Mouse (Mus musculus) ES-Bruce4 (cell line): ENCODE data around the gene Mrps26. TPM values are rescaled to one million over a fixed set of nuclear protein-coding genes. Genes with fewer than 3 reads are reported as not detected.

Experiments used
- H3K27ac ChIP-seq: 2 replicates; pipeline ENCODE4 v1.5.1; 2012; ENCODE audit warnings: low read length, inconsistent platforms; ENCODE audit not compliant: insufficient read depth
- H3K27me3 ChIP-seq: 2 replicates; pipeline ENCODE4 v1.6.1; 2012; ENCODE audit warnings: mild to moderate bottlenecking, low read length, inconsistent platforms; ENCODE audit not compliant: control insufficient read depth, poor library complexity, insufficient read depth, severe bottlenecking
- H3K36me3 ChIP-seq: 2 replicates; pipeline ENCODE4 v1.6.1; 2012; ENCODE audit warnings: inconsistent platforms, mild to moderate bottlenecking, low read length, moderate library complexity; ENCODE audit not compliant: control insufficient read depth, poor library complexity, insufficient read depth, severe bottlenecking
- H3K4me1 ChIP-seq: one replicate; pipeline ENCODE4 v1.8.1; 2011; ENCODE audit warnings: low read length; ENCODE audit not compliant: control insufficient read depth, insufficient read depth
- H3K4me3 ChIP-seq: 2 replicates; pipeline ENCODE4 v1.5.1; 2011; ENCODE audit warnings: low read depth, mild to moderate bottlenecking, low read length
- H3K9ac ChIP-seq: 2 replicates; pipeline ENCODE4 v1.6.1; 2012; ENCODE audit warnings: low read depth, mild to moderate bottlenecking, inconsistent platforms; ENCODE audit not compliant: poor library complexity, severe bottlenecking
- H3K9me3 ChIP-seq: replicated peaks from 2 replicates; pipeline ENCODE4 v1.6.1; 2012; ENCODE audit warnings: mild to moderate bottlenecking, low read length, inconsistent platforms; ENCODE audit not compliant: control insufficient read depth, poor library complexity, insufficient read depth, severe bottlenecking
- CTCF ChIP-seq: IDR thresholded peaks from one replicate; pipeline ENCODE4 v1.8.1; 2011; ENCODE audit warnings: low read depth, low read length
- EP300 ChIP-seq: IDR thresholded peaks from 2 replicates; pipeline ENCODE4 v1.6.1; 2011; ENCODE audit warnings: low read depth, low read length; ENCODE audit not compliant: insufficient read depth
- POLR2A ChIP-seq: IDR thresholded peaks from one replicate; pipeline ENCODE4 v1.8.1; 2011; ENCODE audit warnings: low read length; ENCODE audit not compliant: insufficient read depth
- polyA plus RNA-seq: library from polyadenylated mRNA; stranded (reverse); fragments of >200 nt; gene quantifications from 2 replicates; pipeline ENCODE4 v1.2.4, GENCODE M21; 2011; ENCODE audit warnings: low read depth; ENCODE audit not compliant: missing spikeins, insufficient read depth, insufficient read length

Gene Mrps26
- polyA plus RNA-seq, 1 experiment: 17.0 TPM

GRCm38 (mm10) chr2:130540266-130540665 lies 23.3 kb upstream of the Mrps26 start:
- peaks cover 14% of the 10 kb centered on the region for H3K36me3 ChIP-seq
- no peaks in the 10 kb centered on the region for H3K27me3 ChIP-seq
- no peak overlapping the region for H3K4me3 ChIP-seq
- no peak overlapping the region for H3K27ac ChIP-seq
- H3K9me3 ChIP-seq: no peaks in the 10 kb centered on the region
- no peak for TF ChIP-seq POLR2A
- no peak for TF ChIP-seq EP300
- TF ChIP-seq CTCF: no peak
- H3K9ac ChIP-seq: no peak overlapping the region
- no peaks in the 10 kb centered on the region for H3K4me1 ChIP-seq

- H3K9me3 ChIP-seq: no peaks in the 10 kb centered on the region
- H3K4me1 ChIP-seq: no peaks in the 10 kb centered on the region
- no peak for TF ChIP-seq EP300
- no peak for TF ChIP-seq POLR2A
- no peak for TF ChIP-seq CTCF
These were observed 16.6 kb upstream of the Mrps26 start for GRCm38 (mm10) chr2:130546957-130547356.

GRCm38 (mm10) chr2:130554841-130555240 lies 8.7 kb upstream of the Mrps26 start:
- Histone ChIP-seq H3K27ac (no peak overlapping the region), H3K36me3 (no peaks in the 10 kb centered on the region), H3K9ac (no peak overlapping the region), H3K4me3 (no peak overlapping the region), H3K4me1 (no peaks in the 10 kb centered on the region), H3K9me3 (no peaks in the 10 kb centered on the region), H3K27me3 (no peaks in the 10 kb centered on the region)
- no peak for TF ChIP-seq CTCF
- no peak for TF ChIP-seq EP300
- no peak for TF ChIP-seq POLR2A

More at GRCm38 (mm10) chr2:130546957-130547356, 16.6 kb upstream of the Mrps26 start:
- H3K4me3 ChIP-seq: no peak overlapping the region
- H3K36me3 ChIP-seq: peaks cover 11% of the 10 kb centered on the region
- no peak overlapping the region for H3K9ac ChIP-seq
- no peaks in the 10 kb centered on the region for H3K27me3 ChIP-seq
- no peak overlapping the region for H3K27ac ChIP-seq

- TF ChIP-seq EP300 (no peak), POLR2A (no peak), CTCF (no peak)
- H3K27me3 ChIP-seq: no peaks in the 10 kb centered on the region
- H3K4me1 ChIP-seq: no peaks in the 10 kb centered on the region
- H3K9ac ChIP-seq: no peak overlapping the region
- H3K27ac ChIP-seq: no peak overlapping the region
- no peaks in the 10 kb centered on the region for H3K36me3 ChIP-seq
- no peak overlapping the region for H3K4me3 ChIP-seq
- H3K9me3 ChIP-seq: no peaks in the 10 kb centered on the region
These were observed 7.2 kb upstream of the Mrps26 start for GRCm38 (mm10) chr2:130556292-130556691.

- Histone ChIP-seq H3K36me3 (no peaks in the 10 kb centered on the region), H3K4me3 (no peak overlapping the region), H3K9ac (no peak overlapping the region), H3K27me3 (no peaks in the 10 kb centered on the region), H3K27ac (no peak overlapping the region), H3K9me3 (no peaks in the 10 kb centered on the region), H3K4me1 (no peaks in the 10 kb centered on the region)
- TF ChIP-seq POLR2A: no peak
- no peak for TF ChIP-seq CTCF
- no peak for TF ChIP-seq EP300
These were observed 6.1 kb upstream of the Mrps26 start for GRCm38 (mm10) chr2:130557462-130557861.

- Histone ChIP-seq H3K36me3 (no peaks in the 10 kb centered on the region), H3K27me3 (no peaks in the 10 kb centered on the region), H3K9ac (no peak overlapping the region), H3K27ac (no peak overlapping the region), H3K4me1 (no peaks in the 10 kb centered on the region), H3K9me3 (no peaks in the 10 kb centered on the region), H3K4me3 (no peak overlapping the region)
- no peak for TF ChIP-seq POLR2A
- TF ChIP-seq CTCF: no peak
- TF ChIP-seq EP300: no peak
These were observed 5.5 kb upstream of the Mrps26 start for GRCm38 (mm10) chr2:130558015-130558414.
